Mouse (Mus musculus): ENCODE data around the gene Arid3b.

The Arid3b gene

DNA sequence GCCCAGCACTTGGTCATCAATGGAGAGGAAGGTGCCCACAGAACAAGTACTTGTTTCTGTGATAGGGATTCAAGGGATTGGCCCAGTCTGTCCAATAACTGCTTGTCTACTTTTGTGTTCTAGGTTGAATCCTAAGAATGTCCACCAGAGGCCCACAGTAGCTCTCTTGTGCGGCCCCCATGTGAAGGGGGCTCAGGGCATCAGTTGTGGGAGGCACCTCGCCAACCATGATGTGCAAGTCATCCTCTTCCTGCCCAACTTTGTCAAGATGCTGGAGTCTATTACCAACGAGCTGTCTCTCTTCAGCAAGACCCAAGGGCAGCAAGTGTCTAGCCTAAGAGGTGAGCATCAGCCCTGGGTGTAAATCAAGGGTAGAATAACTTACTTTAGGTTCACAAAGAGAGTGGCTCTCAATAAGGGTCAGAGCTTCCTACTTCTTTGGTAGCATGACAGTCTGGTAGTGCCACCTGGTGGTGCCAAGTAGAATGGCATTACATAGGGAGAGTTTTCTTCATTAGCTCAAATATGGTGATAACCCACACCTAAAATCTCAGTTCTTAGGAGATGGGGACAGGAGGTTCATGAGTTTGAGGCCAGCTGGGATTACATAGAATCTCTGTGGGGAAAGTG is 92.0 kb downstream of the Arid3b start:
- peak; percentile 90 for DNase-seq

Measured in heart, adult 11 months (tissue).